Mouse (Mus musculus) brain, embryonic 14.5 days (tissue): ENCODE data around the gene Cenph. TPM values are rescaled to one million over a fixed set of nuclear protein-coding genes. Genes with fewer than 3 reads are reported as not detected.

Experiments
- DNase-seq: peaks from one replicate; pipeline ENCODE4 v3.0.0-alpha.2; 2011; ENCODE audit warnings: low read depth
- CTCF ChIP-seq: fragments of 200-500 bp; IDR thresholded peaks from 2 replicates; pipeline ENCODE4 v1.5.1; 2012; ENCODE audit warnings: inconsistent platforms, mild to moderate bottlenecking, moderate library complexity, borderline replicate concordance; ENCODE audit not compliant: insufficient read depth, insufficient read length; ENCODE audit errors: extremely low read depth
- POLR2A ChIP-seq: fragments of 200-500 bp; IDR thresholded peaks from 2 replicates; pipeline ENCODE4 v1.6.1; 2012; ENCODE audit warnings: mild to moderate bottlenecking, inconsistent platforms, borderline replicate concordance; ENCODE audit not compliant: poor library complexity, insufficient read depth, insufficient read length, severe bottlenecking; ENCODE audit errors: extremely low read depth
- polyA plus RNA-seq: library from polyadenylated mRNA; depleted of rRNA; stranded (reverse); fragments of >200 nt; gene quantifications from 2 replicates; pipeline ENCODE4 v1.2.3, GENCODE M21; 2012

Gene Cenph
- polyA plus RNA-seq, 1 experiment = 8.3 TPM

DNA sequence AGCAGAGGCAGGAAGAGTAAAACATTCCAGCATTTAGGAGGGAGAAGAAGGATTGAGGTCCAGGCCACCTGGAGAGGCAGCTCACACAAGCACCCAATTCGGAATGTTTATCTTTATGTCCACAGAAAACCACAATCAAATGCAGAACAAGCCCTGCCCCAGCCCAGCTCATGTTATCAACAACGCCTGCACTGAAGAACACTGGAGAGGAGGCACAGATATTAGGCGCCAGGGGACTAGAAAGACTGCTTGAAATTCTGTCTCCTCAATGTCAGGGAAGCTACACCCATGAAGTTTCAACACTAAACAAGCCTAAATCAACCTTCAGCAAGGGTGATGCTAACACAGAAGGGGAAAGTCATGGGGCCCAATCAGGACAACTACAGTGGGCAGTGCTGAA lies 1.8 kb upstream of the Cenph start:
- no peak for DNase-seq
- TF ChIP-seq CTCF = no peak
- no peak for TF ChIP-seq POLR2A

DNA sequence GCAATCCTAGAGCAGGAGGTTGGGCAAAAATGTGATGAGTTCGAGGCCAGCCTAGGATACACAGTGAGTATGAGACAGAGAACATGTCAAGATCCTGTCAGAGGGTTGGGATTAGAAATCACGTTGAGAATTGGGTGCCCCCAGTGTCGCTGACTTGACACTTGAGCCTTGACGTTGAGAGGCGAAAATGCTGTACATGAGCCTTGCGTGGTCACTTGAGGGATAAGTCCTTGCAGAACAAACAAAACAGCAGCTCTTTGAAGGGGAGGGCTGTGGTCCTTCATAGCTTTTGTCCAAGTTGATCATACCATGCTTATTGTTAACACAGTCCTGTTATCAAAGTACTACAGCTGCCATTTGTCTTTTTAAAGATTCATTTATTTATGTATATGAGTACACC lies 1.0 kb upstream of the Cenph start:
- no peak for DNase-seq
- TF ChIP-seq CTCF (no peak), POLR2A (no peak)

DNA sequence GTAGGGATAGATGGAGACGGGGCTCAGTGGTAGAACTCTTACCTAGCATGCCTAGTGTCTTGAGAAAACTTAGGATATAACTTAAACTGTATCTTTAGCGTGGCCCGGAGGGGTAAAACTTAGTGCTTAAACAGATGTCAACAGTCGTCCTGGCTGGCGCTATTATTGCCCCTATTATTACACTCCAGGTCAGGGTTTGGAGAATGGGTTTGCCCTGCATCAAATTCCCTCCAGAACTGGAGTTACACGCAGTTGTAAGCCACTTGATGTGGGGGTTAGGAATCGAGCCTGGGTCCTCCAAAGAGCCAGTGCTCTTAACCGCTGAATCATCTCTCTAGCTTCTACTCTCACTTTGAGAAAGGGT lies 339 bp upstream of the Cenph start:
- no peak for TF ChIP-seq CTCF
- TF ChIP-seq POLR2A = no peak
- DNase-seq = no peak

- no peak for DNase-seq
- no peak for TF ChIP-seq POLR2A
- no peak for TF ChIP-seq CTCF
These were observed 995 bp downstream of the Cenph start for GRCm38 (mm10) chr13:100774704-100775103.

GRCm38 (mm10) chr13:100755329-100755728 lies 20.4 kb downstream of the Cenph start:
- no peak for DNase-seq
- TF ChIP-seq CTCF = no peak
- TF ChIP-seq POLR2A = no peak

GRCm38 (mm10) chr13:100754186-100754585 lies 21.5 kb downstream of the Cenph start:
- no peak for TF ChIP-seq POLR2A
- TF ChIP-seq CTCF = no peak
- DNase-seq = no peak

- DNase-seq = no peak
- TF ChIP-seq POLR2A (no peak), CTCF (no peak)
These were observed 22.7 kb downstream of the Cenph start for GRCm38 (mm10) chr13:100753011-100753410.

DNA sequence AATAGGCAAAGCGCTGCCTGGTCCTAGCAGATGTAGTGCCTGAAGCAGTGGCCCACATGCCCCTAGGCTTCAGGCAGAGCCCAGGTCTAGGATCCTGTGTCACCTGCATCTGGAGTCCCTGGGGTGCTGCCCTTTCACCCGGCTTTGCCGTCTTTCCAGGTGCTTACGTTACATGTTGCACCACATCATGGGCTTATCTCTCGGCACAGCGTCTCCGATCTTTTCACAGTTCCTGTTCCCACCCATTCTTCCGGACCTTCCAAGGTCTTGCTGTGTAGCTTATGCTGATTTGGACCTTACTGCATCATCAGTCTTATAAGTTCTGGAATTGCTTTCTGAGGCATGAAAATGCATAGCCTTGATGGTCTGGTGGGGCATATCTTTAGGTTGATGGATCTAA lies 23.2 kb downstream of the Cenph start:
- TF ChIP-seq POLR2A (no peak), CTCF (no peak)
- DNase-seq = no peak

- DNase-seq = no peak
- TF ChIP-seq CTCF (no peak), POLR2A (no peak)
These were observed 24.3 kb downstream of the Cenph start for GRCm38 (mm10) chr13:100751402-100751801.

GRCm38 (mm10) chr13:100750799-100751198 lies 24.9 kb downstream of the Cenph start:
- no peak for DNase-seq
- TF ChIP-seq POLR2A (no peak), CTCF (no peak)

DNA sequence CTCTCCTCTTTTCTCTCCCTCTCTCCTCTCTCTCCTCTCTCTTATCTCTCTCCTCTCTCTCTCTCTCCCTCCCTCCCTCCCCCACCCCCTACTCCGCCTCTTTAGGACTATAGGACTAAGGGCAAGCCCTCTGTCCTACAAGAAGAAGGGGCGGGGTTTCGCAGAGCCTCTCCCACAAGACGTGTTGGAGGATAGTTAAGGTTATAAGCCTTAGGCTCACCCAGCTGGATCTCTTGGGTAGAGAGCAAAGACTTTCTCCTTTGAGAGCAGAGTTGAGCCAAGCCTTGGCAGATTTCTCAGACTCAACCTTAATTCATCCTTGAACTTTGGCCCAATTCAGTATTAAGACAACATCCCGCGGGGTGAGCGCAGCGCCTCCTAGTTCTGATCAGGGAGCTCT lies 27.1 kb downstream of the Cenph start:
- no peak for DNase-seq

GRCm38 (mm10) chr13:100746090-100746489 lies 29.6 kb downstream of the Cenph start:
- TF ChIP-seq POLR2A = no peak
- no peak for TF ChIP-seq CTCF
- no peak for DNase-seq

More for the DNA sequence above, 27.1 kb downstream of the Cenph start:
- TF ChIP-seq CTCF (no peak), POLR2A (no peak)

- peak; percentile 97 for DNase-seq
- TF ChIP-seq POLR2A (peak; percentile 58; the same call in 1 of the 2 replicates), CTCF (no peak)
These were observed 31.5 kb downstream of the Cenph start, which contains the start of gene Mrps36 for GRCm38 (mm10) chr13:100744036-100744744. Gene Mrps36, minus strand, starts transcription at chr13:100744659.

DNA sequence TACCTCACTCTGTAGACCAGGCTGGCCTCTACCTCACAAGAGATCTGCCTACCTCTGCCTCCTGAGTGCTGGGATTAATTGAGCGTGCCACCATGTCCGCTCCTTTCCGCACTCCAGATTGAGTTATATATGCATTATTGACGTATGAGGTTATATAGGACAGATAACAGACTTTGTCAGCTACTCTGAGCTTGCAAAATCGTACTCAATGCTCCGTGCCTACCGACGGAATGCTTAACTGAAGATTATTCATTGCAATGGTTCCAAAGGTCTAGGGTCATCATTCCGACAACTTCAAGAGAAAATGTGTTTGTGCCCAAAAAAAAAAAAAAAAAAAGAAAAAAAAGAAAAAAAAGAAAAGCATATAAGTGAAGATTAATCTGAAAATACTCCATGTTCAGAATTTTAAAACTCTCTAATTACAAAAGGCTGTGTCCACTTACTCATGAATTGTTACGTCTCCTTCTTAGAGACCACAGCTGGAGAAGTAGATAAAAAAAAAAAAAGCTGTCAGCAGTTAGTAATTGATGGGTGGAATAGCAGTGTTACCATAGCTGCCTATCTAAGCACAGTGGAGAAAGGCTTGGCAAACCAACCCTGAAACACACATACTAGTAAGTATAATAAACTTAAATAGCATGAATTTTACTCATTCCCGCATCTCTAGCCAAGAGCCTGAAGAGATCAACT lies 32.2 kb downstream of the Cenph start:
- TF ChIP-seq POLR2A (no peak), CTCF (no peak)
- no peak for DNase-seq
